Mouse (Mus musculus): ENCODE results near the gene Pttg1ip.

Pttg1ip gene

DNA sequence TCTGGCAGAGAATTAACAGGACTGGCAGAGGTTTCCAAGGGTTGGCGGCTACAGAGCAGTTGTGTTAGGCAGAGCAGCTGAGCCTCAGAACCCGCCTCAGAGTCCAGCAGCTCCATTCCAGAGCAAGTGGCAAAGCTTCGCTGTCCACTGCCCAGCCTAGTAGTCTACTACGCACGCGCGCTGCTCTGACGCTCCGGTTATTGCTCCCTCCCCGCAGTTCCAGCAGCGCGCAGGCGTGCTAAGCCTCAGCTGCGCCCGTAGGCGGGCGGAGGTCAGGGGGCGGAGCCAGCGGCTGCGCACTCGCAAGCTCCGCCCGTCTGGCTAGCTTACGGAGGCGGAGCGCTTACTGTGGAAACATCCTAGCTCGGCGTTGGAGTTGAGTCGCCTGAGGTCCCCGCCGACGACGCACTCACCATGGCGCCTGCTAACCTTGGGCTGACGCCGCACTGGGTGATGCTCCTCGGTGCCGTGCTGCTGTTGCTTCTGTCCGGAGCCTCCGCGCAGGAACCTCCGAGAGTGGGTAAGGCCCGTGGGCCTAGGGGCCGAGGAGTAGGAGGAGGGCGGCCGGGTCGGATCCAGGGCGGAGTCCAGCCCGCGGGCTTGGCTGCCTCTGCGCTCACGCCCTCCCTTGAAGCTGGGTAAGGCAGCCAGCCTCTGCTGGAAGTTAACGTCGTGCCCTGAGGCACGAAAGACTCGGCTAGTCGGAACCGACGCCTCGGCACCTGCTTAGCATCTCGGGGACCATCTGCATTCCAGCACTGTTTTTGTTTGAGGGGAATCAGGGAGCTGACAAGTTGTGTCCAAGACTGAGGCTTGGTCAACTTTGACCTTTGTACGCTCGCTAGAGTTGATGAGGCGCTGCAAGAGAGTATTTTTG is at the start of gene Pttg1ip:
TSS of gene Pttg1ip (plus strand) at position 313 of the 877 bp plus-strand sequence.
- peak; percentile 93 for DNase-seq (ENCODE audit: extremely low spot score)

DNA sequence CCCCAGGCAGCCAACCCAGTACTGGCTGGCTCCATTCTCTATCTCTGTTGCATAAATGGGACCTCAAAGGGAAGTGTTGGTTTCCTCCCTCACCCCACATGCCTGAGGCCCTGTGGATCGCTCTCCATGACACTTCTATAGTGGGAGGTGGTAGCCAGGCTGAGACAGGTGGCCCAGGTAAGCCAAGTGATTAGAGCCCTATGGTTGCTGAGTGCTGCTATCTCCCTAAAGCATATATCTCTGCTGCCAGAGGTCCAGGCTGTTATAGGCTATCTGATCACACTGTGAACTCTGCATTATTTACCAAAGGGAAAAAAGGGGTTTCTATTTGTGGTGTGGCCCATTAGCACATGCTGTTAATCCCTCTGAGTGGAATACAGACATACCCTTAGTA is 49.5 kb upstream of the Pttg1ip start:
- DNase-seq (ENCODE audit: extremely low spot score): no peak

- no peak for DNase-seq (ENCODE audit: extremely low spot score)
Observed at GRCm38 (mm10) chr10:77536727-77537126, 44.8 kb upstream of the Pttg1ip start.

DNA sequence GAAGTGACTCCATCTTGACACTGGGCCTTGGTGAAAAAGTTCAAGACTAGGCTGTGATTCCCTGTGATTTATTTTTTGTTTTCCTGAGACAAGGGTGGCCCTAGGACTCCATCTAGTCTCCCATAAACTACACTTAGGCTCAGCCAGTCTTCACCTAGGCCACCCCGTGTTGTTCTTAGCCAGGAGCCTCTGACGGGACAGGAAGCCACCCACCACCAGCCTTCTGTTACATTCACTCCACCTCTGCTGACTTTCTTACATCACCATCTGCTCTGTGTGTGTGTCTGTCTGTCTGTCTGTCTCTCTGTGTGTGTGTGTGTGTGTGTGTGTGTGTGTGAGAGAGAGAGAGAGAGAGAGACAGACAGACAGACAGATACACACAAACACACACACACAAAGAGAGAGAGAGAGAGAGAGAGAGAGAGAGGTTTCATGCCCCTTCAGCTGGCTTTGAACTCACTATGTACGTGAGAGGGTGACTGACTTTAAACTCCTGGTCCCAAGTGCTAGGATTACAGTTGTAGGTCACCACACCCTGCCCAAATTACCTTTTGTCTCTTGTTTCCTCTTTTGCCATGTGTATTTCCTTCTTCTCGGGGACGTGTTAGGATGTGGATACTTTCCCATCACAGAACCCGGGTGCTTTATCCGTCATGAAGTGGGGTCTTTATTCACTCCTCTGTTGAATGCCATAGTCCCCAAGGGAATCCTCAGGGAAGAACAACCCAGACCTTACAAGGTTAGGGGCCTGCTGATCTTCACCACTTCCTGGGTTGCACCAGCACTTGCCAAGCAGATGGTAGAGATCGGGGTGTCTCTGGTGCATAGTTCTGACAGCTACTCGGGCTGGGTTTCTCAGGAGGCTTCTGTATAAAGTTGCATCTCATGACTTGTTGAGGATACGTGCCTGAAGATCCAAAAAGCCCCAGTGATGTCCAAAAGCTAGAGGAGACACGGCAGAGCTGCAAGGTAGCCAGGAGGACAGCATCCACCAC is 44.0 kb upstream of the Pttg1ip start:
- DNase-seq (ENCODE audit: extremely low spot score): no peak

DNA sequence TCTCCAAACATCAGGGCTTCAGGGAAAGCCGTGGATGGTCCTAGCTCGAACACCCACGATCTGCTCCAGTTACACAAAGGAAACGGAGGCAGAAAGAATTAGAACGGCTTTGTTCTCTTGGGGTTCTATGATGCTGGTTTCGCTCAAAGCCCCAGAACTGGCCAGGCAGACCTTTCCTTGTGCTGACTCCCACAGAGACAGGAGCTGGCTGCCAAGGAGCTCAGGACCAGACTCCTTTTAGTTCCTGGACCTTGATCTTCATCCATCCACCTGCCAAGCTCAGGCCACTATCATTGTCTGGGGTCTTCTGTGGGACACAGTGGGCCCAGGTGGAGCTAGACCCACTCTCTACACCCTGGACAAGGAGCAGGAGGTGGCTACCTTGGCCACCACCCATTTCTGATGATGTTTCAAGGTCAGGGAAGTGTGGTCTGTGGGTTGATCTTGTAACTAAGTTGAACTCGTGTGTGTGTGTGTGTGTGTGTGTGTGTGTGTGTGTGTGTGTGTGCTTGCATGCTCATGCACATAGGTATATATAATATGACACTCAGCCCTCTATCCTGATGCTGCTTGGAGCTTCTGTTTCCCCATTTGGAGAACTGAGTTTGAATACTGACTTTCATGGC is 42.1 kb upstream of the Pttg1ip start:
- no peak for DNase-seq (ENCODE audit: extremely low spot score)

DNA sequence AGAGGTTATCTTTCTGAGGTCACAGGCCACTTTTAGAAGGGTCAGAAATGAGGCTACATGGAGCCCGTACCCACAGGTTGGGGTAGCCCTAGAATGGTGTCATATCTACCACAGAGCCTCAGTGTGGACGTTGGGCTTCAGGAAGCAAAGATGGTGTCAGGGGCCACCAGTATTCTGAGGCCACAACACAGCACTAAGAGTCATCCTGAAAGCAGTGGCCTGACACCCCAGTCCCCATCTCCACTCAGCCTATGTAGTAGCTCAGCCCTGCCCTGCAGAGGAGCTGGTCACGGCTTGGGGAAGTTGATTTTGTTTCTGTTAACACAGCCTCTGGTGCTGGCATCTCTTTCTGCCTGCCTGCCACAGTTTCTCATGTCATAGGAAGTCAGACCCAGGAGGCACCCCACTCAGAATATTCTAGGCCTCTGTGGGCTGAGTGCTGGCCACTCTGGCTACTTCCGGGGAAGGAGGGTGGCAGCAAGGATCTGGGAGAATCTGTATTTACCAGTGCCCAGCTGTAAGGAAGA is 40.9 kb upstream of the Pttg1ip start:
- no peak for DNase-seq (ENCODE audit: extremely low spot score)

DNA sequence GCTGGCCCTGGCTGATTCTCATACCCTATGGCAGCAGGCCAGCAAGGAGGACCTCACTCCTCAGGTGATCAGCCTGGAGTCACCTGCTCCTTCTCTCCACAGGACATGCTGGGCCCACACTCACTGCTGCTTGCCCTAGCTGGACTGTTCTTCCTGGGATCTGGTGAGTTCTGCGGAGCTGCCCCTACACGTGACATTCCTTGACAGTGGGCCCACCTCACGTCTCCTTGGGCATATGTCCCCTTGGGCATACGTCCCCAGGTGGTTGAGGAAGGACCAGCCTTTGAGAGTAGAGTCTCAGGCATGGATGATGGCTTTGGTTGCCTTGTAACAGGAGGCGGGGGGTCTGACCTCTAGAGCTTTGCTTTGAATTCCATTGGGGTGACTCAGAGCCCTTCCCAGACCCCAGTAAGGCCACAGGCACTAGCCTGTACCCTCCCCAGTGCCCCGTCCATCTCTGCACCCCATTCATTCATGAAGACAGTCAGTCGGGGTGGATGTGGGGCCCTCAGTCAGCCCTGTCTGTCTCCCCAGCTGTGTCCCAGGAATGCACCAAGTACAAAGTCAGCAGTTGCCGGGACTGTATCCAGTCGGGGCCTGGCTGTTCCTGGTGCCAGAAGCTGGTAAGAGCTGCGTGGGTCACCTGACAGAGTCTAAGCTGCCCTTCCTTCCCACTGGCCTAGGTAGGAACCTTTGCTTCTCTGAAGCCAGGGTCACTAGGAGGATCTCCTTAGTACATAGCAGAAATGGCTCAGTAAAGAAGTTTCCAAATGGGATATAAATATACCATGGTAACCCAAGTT is 39.5 kb upstream of the Pttg1ip start:
- DNase-seq (ENCODE audit: extremely low spot score): no peak

- peak; percentile 15 for DNase-seq (ENCODE audit: extremely low spot score)
Observed at GRCm38 (mm10) chr10:77543226-77543625, 38.3 kb upstream of the Pttg1ip start.

- no peak for DNase-seq (ENCODE audit: extremely low spot score)
Observed at GRCm38 (mm10) chr10:77544916-77545315, 36.6 kb upstream of the Pttg1ip start.

DNA sequence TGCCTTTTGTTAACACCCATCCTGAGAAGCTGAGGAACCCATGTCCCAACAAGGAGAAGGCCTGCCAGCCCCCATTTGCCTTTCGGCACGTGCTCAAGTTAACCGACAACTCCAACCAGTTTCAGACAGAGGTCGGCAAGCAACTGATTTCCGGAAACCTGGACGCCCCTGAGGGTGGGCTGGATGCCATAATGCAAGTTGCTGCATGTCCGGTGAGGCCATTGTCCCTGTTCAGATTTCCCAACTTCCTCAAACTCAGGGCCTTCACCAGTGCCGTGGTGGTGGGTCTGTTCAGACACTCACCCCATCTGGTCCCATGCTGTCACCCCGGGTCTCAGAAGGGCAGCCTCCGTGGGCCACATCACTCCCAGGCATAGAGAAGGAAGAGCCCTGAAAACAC is 32.9 kb upstream of the Pttg1ip start:
- DNase-seq (ENCODE audit: extremely low spot score): no peak

- DNase-seq (ENCODE audit: extremely low spot score): no peak
Observed at GRCm38 (mm10) chr10:77550874-77551273, 30.6 kb upstream of the Pttg1ip start.

DNA sequence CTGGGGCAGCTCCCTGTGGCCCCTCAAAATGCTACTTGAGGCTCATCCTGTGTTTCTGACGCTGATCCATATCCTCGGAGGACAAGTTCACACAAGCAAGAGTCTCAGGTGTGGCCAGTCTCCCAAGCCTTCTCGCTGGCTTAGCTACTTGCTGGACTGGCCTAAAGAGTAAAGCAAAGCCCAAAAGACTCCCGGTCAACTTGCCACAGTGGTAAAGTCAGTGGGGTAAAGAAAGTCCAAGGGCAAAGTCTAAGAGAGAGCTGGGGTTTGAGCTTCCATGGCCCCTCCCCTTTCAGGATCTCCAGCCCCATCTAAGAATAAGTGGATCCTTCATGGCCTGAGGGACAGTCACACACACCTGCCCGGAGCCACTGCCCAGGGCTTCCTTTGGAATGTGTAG is 29.4 kb upstream of the Pttg1ip start:
- DNase-seq (ENCODE audit: extremely low spot score): no peak

DNA sequence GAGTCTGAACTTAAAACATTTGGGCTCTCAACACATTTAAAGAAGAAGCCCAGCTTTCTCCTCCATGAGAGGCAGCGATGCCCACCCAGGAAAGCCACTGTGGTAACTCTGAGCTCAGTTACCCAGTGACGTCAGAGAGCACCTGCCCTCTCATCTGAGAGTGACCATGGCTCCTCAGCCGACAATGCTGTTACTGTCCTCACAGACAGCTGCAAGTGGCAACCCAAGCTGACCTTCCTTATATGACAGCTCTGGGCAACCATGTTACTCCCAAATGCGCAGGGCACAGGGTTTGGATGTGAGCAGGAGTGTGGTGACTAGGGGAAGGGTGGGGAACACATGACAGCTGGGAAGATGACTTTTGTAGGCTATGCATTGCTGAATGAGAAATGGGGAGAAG is 28.2 kb upstream of the Pttg1ip start:
- DNase-seq (ENCODE audit: extremely low spot score): no peak

GRCm38 (mm10) chr10:77554918-77555317 is 26.6 kb upstream of the Pttg1ip start:
- no peak for DNase-seq (ENCODE audit: extremely low spot score)

DNA sequence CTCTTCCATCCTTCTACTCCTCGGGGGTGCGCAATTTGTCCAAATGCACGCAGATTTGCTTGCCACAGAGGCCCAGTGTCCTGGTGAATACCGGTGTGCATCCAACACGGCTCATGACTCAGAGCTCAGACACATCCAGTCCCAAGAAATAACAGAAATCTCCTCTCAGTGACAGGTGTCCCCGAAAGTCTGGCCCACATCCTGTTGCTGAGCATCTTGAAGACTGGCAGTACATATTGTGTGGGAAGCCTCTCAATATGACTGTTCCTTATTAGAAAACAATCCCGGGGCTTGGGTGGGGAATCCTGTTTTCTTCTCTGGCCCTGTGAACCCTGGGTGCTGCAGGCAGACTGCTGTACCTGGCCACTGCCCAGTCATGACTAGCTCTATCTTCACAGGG is 24.9 kb upstream of the Pttg1ip start:
- DNase-seq (ENCODE audit: extremely low spot score): no peak

DNA sequence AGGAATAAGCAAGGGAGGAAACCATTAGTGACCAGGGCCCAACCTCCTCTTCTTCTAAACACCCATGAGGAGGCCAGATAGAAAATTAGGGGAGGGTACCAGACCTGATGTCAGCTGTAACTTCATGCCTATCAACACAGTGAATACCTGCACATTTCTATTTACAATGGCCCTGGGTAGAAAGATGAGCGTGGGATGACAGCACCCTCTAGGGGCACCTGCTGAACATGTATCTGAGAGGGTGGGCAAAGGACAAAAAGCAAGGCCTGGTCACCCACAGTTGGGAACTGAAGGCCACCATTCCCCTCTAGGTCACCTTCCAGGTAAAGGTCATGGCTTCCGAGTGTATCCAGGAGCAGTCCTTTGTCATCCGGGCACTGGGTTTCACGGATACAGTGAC is 23.9 kb upstream of the Pttg1ip start:
- no peak for DNase-seq (ENCODE audit: extremely low spot score)

DNA sequence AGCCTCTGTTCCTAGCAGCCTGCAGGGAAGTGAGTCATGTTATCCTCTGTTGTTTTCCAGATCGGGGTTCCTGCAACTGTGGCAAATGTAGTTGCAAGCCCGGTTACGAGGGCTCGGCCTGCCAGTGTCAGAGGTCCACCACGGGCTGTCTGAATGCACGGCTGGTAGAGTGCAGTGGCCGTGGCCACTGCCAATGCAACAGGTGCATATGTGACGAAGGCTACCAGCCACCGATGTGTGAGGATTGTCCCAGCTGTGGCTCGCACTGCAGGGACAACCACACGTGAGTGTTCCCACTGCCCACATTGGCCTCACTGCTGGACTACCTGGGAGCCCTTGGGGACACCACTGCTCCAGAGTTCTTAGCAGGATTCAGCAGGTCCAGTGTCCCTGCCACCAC is 21.4 kb upstream of the Pttg1ip start:
- DNase-seq (ENCODE audit: extremely low spot score): no peak

DNA sequence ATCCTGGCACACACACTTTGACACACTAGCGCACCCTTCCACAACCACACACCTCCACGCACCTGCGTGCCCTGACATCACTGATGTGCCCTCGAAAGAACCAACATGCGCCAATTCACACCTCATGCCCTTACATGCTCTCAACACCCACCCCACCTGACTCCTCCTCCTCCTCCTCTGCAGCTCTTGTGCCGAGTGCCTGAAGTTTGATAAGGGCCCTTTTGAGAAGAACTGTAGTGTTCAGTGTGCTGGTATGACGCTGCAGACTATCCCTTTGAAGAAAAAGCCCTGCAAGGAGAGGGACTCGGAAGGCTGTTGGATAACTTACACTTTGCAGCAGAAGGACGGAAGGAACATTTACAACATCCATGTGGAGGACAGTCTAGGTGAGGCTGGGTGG is 20.7 kb upstream of the Pttg1ip start:
- no peak for DNase-seq (ENCODE audit: extremely low spot score)

DNA sequence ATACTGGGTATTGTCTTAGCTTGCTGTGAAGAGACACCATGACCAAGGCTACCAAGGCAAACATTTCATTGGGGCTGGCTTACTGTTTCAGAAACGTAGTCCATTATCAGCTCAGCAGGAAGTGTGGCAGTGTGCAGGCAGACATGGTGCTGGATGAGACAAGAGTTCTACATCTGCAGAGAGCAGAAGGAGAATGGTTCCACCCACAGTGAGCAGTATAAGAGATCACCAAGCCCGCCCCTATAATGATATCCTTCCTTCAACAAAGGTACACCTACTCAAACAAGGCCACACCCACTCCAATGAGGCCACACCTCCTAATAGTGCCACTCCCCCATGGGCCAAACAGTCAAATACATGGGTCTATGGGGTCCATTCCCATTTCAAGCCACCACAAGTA is 20.0 kb upstream of the Pttg1ip start:
- DNase-seq (ENCODE audit: extremely low spot score): no peak

- DNase-seq (ENCODE audit: extremely low spot score): no peak
Observed at GRCm38 (mm10) chr10:77565005-77565404, 16.5 kb upstream of the Pttg1ip start.

- DNase-seq (ENCODE audit: extremely low spot score): peak; percentile 63
Observed at GRCm38 (mm10) chr10:77566651-77567050, 14.9 kb upstream of the Pttg1ip start.
